Mouse (Mus musculus): Measurements from ENCODE around the gene Gpr37.

DNA sequence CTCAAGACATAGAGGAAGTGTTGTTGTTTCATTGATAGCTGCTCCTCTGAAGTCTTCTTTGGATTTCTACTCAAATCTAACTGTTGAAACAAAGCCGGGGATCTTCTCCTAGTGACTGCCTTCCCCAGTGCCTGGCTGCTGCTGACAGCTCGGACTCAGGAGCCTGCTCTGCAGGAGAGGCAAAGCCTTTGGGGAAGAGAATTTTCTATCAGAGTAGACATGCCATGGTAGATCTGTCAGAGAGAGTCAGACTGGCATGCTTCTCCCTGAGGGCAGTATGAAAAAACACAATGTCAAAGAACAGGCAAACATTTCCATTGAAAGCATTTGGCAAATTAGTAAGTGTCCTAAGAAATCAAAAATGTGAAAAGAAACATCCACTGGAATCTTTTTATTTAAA lies 9.4 kb upstream of the Gpr37 start:
- TF ChIP-seq CTCF (IDR thresholded peaks at IDR 0.05; ENCODE audit: insufficient read depth, low read depth, low read length) (no peak), POLR2A (IDR thresholded peaks at IDR 0.05; ENCODE audit: insufficient read depth, low read depth, low read length) (no peak)

Measured in olfactory bulb, adult 2 months (tissue).